Mouse (Mus musculus) heart, postnatal 36 days (tissue): ENCODE measurements around the gene Fam219a. TPM values are rescaled to one million over a fixed set of nuclear protein-coding genes. Genes with fewer than 3 reads are reported as not detected.

Source experiments
- DNase-seq, 2 experiments: peaks; one replicate each; pipeline ENCODE4 v3.0.0; 2021 to 2022
- intact Hi-C: fragments of 180-260 bp; cut with DNase I; formaldehyde crosslinking; loops from one replicate; pipeline ENCODE4 v1.15.1; 2025
- total RNA-seq, 2 experiments: library from RNA; stranded (reverse); gene quantifications; 2 replicates each; pipeline ENCODE4 v1.2.3; 2021

Gene Fam219a
- total RNA-seq, 2 experiments from 2014 or later = 14.7 to 15.1 TPM

DNA sequence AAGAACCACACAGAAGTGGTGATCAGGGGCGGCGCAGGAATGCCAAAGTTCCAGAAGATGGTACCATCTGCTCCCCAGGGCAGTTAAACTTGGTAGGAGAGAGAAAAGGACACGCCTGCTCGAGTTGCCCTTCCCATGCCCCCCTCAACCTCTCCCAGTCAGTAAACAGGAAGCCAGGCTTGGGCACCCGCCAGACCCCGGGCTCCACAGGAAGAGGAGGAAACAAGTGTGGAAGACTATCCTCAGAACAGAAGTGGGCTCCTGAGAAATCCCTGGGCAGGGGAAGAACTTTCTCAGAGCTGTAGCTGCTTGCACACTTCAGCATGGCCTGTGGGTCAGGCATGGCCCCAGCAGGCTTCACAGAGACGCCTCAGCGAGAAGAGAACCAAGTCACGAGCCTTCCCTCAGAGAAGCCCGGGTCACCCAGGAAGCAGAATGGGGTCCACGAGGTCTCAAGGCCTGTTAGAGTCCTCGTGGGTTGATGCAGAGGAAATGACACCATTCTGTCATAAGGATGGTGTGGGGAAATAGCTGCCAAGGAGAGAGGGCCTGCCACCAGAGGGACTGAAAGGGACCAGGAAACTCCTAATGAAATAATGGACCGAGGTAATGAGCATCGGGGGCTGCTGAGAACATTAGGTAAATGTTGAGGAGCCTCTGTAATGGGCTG is 14.2 kb downstream of the Fam219a start:
- peak; percentile 69 to 75 for DNase-seq
- intact Hi-C loops = no loop called here

DNA sequence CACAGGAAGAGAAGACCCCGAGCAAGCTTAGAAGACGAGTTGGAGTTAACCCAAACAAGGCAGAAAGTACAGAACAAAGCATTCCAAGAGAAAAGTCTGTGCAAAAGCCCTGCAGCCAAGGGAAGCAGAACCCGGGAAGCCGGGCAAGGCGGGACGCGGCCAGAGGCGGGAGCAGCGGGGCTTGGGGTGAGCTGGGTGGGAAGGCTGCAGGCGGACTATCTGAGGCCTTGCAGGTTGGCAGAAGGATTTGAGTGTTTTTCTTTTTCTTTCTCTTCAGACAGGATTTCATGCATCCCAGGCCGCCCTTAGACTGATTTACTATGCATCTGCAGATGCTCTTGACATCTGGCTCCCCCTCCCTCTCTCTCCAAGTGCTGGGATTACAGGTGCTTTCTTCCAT is 16.2 kb downstream of the Fam219a start:
- intact Hi-C loops = loop anchor here (2.0 kb wide), 2 partner anchors 100 to 156 kb away; no protein-coding TSS in a partner anchor
- no peak for DNase-seq

- DNase-seq = peak; percentile 78 to 84
- intact Hi-C loops = loop anchor here (1.0 to 2.0 kb wide), 3 partner anchors 62 to 156 kb away; no protein-coding TSS in a partner anchor
Measured at GRCm38 (mm10) chr4:41552529-41552928, 16.8 kb downstream of the Fam219a start.

GRCm38 (mm10) chr4:41547086-41547485 is 22.3 kb downstream of the Fam219a start:
- intact Hi-C loops = no loop called here
- no peak for DNase-seq

DNA sequence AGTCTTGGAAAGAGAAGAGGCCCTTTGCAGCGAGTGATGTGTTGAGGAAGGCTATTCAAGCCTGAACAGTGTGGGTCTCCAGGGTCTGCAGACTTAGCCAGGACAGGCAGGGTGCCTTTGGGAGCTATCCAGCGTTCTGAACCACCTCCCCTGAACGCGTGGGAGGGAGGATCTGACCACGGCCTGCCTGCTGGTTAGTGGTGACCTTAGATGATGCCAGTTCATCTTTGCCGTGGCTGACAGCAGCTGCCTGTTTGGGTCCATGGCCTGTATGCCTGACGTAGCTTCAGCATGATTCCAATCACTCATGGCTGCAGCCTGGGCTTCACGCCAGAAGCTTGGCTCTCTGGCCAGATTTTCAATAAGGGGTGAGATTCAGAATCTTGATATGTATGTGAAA is 23.4 kb downstream of the Fam219a start:
- intact Hi-C loops = no loop called here
- DNase-seq = no peak

DNA sequence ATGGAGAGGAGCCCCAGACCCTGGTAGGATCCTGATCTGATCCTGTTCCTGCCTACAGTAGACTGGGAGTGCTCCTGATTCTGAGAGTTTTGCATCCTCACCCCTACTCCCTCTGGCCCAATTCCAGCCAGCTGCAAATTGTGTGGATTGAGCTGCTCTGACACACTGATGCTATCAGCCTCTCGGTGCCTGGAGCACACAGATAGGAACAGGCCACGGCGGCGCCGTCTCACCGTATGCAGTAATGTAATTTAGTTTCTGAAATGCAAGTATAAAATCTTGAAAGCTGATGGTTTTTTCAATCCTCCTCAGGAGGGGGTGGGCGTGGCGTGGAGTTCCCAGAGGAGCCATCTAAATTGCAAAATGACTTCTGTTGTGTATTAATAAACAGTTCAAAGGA is 27.2 kb downstream of the Fam219a start:
- DNase-seq = no peak
- intact Hi-C loops = no loop called here

- no peak for DNase-seq
- intact Hi-C loops = no loop called here
Measured at GRCm38 (mm10) chr4:41534866-41535265, 34.5 kb downstream of the Fam219a start.

- intact Hi-C loops = no loop called here
- no peak for DNase-seq
Measured at GRCm38 (mm10) chr4:41532420-41532819, 36.9 kb downstream of the Fam219a start.

GRCm38 (mm10) chr4:41527996-41528395 is 41.3 kb downstream of the Fam219a start:
- no peak for DNase-seq

GRCm38 (mm10) chr4:41527076-41527475 is 42.3 kb downstream of the Fam219a start:
- intact Hi-C loops = no loop called here
- no peak for DNase-seq

More at GRCm38 (mm10) chr4:41527996-41528395, 41.3 kb downstream of the Fam219a start:
- intact Hi-C loops = no loop called here

GRCm38 (mm10) chr4:41526553-41526952 is 42.8 kb downstream of the Fam219a start:
- intact Hi-C loops = no loop called here
- DNase-seq = no peak

DNA sequence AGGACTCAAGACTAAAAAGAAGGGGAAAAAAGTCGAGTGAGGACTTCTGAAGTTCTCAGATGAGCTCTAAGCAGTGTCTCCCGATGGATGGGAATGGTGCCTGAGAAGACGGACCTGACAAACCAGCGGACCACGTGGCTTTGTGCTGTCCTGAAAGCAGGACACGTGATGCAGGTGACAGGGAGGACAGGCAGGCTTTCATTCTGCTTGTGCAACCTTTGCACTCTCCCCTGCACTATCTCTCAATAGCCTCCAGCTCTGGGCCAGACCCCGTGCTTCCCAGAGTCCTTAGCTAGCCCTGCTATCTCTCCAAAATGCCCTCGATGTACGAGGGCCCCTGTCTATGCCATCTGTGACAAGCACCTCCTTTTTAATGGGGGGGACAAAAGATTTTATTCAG is 44.5 kb downstream of the Fam219a start:
- DNase-seq = no peak
- intact Hi-C loops = no loop called here

DNA sequence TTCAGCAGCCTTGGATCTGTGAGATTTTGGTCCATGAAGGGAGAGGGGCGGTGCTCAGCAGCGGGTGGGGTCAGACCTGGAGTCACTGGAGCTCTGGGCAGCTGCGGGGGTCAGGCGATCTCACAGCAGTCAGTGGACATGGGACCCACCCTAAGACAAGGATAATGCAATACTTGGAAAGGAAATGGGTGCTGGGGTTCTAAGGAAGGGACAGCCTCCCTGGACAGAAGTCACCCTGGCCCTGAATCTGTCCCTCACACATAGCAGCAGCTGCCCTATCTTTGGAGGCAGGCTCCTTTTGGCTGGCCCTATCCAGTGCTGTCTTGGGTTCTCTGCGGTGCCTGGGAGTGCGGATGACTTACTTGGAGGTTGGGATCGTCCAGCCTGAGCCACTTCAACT is 45.5 kb downstream of the Fam219a start:
- DNase-seq = no peak
- intact Hi-C loops = loop anchor here (1.0 kb wide), 1 partner anchor 89 kb away; no protein-coding TSS in a partner anchor

DNA sequence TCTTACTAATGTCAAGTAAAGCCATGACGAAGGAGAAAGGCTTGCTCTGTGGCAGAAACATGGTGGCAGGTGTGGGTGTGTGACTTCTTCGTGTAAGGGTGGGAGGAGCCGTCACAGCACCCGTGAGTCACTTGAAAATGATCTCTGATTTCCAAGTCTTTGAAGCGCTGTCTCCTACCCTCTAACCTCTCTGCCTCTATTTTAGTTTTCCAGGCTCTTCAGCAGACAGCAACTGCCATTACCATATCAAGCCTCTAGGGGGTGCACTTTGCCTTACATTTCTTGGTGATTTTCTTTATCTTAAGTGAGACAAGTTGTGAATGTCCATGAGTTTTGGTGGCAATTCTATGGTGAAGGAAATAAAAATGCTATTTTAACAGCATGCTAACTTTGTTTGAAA is 46.5 kb downstream of the Fam219a start:
- intact Hi-C loops = loop anchor here (1.0 kb wide), 1 partner anchor 91 kb away; no protein-coding TSS in a partner anchor
- DNase-seq = peak in 1 of 2 experiments; percentile 55

GRCm38 (mm10) chr4:41522136-41522535 is 47.2 kb downstream of the Fam219a start:
- intact Hi-C loops = no loop called here
- DNase-seq = no peak

GRCm38 (mm10) chr4:41520641-41521040 is 48.7 kb downstream of the Fam219a start:
- intact Hi-C loops = no loop called here
- no peak for DNase-seq

DNA sequence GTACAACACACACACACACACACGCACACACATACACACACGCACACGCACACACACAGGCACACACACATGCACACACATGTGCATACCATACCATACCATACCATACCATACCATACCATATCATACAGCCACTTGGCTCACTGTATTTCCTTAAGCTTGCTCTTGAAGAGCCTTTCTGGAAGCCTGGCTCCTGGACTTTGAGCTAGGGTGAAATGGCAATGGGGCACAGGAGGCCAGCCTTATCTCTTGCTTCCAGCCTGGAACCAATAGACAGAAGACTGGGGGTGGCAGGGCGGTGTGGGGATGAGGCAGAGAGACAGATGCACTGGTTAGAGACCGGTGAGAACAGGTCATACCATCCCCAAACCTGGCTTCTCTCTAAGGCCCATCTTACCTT is 50.1 kb downstream of the Fam219a start:
- intact Hi-C loops = no loop called here

DNA sequence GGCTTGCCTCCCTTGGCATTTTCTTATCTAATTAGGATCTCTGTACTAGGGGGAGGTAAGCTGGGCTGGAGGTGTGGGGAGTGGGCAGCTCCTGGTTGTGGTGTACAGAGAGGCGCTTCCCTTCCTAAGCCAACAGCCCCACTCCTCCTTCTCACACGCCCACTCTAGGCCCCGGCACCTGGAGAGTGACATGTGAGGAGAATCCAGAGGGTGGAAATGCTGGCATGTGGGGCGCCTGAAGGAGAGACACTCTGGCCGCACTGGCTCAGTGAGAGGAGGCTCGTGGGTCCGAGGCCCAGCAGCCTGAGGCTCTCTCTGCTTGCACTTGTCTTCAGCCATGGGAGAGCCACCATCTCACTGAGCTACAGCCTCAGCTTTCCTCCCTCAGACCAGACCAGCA is 51.0 kb downstream of the Fam219a start:
- DNase-seq = no peak
- intact Hi-C loops = no loop called here

More for the DNA sequence above, 50.1 kb downstream of the Fam219a start:
- DNase-seq = no peak

DNA sequence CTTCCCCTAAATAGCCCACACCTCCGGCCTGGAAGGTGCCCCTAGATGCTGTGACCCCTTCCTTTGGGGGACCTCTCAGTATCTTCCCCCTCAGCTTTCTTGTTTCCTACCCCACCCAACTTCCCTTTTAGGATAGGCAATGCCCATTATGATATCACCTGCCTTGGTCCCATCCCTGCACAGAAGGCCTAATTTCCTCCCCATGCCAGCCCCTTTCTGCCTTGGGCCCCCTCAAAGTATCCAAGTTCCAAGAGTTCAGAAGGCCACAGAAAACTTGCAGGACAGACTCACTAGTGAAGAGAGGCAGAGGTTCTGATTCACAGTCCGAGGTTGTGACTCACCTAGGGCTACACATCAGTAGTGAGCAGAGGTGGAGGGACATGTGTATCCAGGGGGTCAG is 52.1 kb downstream of the Fam219a start, which contains the start of gene 1110017D15Rik:
TSS of gene 1110017D15Rik (minus strand) at position 101 of the 400 bp plus-strand sequence.
- no peak for DNase-seq
- intact Hi-C loops = no loop called here

- intact Hi-C loops = no loop called here
- no peak for DNase-seq
Measured at GRCm38 (mm10) chr4:41513714-41514113, 55.6 kb downstream of the Fam219a start.

- intact Hi-C loops = no loop called here
- DNase-seq = no peak
Measured at GRCm38 (mm10) chr4:41513309-41513708, 56.0 kb downstream of the Fam219a start.

DNA sequence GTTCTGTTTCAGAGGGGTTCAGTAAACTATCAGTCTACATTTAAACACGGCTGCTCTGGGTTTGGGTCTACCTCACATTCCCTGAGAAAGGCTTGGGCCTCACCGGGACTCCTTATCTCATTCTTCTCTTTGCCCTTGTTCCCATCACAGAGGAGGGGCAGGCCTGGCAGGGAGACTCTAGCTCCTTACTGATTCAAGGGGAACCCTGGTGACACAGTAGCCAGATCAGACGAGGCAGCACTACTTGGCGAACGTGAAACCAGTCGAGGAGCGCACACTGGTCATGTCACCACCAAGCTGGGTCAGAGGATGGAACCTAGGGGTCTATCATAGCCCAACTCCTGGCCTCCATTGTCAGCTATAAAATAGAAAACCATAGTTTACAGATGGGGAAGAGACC is 61.3 kb downstream of the Fam219a start:
- DNase-seq = no peak
- intact Hi-C loops = loop anchor here (2.0 kb wide), 1 partner anchor 39 kb away; no protein-coding TSS in a partner anchor
